Mouse (Mus musculus) gastrocnemius, postnatal 14 days (tissue): ENCODE measurements around the gene Ncoa3. TPM values are rescaled to one million over a fixed set of nuclear protein-coding genes. Genes with fewer than 3 reads are reported as not detected.

Experiments
- DNase-seq: peaks from one replicate; pipeline ENCODE4 v3.0.0; 2021; ENCODE audit warnings: mixed read lengths
- intact Hi-C: fragments of 180-260 bp; cut with DNase I; formaldehyde crosslinking; loops from one replicate; pipeline ENCODE4 v1.15.1; 2025; ENCODE audit warnings: low total_unique reads
- total RNA-seq, 2 experiments: library from RNA; stranded (reverse); gene quantifications; 2 replicates each; pipeline ENCODE4 v1.2.3; 2021

Gene Ncoa3
- total RNA-seq, 2 experiments from 2014 or later: 11.1 to 13.9 TPM

DNA sequence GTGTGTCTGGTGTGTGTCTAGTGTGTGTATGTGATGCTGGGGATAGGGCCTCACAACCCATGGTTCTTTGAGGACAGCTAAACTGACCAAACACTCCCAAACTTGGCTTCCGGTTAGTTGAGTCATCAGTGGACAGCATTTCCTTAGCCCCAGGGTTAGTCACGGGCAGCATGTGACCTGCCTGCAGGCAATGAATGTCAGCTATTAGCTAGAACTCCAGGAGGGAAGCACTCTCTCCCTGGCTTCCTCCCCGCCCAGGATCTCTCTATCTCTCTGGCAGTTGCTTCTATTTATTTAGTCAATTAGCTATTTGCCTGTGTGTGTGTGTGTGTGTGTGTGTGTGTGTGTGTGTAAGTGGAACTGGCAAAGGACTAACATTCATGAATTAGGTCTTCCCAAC lies 23.6 kb upstream of the Ncoa3 start:
- DNase-seq: peak; percentile 28
- intact Hi-C loops: no loop called here

DNA sequence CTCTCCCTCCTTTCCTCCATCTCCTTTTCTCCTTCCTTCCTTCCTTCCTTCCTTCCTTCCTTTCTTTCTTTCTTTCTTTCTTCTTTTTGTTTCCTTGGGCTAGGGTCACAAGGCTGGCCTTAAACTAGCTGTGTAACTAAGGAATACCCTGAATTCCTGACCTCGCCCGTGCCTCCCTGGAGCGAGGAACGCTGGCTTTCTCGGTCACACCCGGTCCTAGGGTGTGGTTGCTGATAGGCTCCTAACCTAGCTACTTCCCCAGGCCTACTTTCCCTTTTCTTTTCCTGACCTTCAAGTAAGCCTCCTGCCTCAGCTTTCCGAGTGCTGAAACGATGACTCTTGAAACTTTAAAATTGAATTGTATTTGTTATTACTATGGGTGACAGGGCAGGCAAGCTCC lies 23.0 kb upstream of the Ncoa3 start:
- intact Hi-C loops: no loop called here

DNA sequence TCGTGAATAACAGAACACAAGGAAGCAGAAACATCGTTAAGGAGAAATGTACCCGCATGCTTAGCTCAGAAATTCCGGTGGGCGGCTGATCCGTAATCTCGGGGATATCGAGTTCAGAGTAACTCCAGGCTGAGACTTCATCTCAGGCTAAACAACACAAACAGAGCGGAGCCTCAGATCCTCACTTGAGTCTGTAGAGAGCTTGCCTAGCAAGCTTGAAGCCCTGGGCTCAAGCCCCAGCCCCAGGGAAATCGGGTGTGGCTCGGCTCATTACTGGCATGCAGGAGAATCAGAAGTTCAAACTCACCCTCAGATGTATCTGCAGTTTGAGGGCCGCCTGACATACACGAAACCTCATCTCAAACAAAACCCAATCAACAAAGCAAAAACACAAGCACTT lies 22.5 kb upstream of the Ncoa3 start:
- no peak for DNase-seq

More for the DNA sequence above, 23.0 kb upstream of the Ncoa3 start:
- no peak for DNase-seq

DNA sequence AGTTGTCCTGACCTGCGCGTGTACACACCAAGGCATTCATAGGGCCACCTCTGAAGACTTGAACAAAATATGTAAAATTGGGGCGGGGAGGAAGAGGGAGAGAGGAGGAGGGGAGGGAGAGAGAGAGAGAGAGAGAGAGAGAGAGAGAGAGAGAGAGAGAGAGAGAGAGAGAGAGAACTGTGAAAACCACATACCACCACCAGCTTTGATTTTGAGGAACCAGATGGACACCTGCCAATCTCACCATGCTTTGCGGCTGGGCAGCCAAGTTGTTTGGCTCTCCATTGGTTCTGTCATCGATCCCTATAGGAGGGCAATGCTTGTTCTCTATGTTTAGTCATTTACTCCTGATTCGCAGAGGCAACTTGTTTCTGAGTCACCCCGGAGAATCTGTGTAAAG lies 21.7 kb upstream of the Ncoa3 start:
- intact Hi-C loops: no loop called here
- no peak for DNase-seq

More for the DNA sequence above, 22.5 kb upstream of the Ncoa3 start:
- intact Hi-C loops: no loop called here

DNA sequence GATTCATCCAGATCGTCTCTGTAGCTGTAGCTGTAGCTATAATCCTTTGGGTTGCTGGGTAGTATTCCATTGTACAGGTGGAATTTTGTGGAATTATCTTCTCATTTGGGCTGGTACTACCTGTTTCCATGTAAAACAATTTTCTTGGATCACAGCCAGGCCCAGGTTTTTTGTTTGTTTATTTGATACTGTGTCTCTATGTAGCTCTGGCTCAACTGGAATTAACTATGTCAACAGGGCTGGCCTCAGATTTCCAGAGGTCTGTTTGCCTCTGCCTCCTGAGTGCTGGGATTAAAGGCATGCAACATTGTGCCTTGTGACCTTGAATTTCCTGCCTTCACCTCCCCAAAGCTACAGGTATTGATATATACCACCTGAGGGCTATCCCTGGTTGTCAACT lies 18.1 kb upstream of the Ncoa3 start:
- intact Hi-C loops: no loop called here
- no peak for DNase-seq

DNA sequence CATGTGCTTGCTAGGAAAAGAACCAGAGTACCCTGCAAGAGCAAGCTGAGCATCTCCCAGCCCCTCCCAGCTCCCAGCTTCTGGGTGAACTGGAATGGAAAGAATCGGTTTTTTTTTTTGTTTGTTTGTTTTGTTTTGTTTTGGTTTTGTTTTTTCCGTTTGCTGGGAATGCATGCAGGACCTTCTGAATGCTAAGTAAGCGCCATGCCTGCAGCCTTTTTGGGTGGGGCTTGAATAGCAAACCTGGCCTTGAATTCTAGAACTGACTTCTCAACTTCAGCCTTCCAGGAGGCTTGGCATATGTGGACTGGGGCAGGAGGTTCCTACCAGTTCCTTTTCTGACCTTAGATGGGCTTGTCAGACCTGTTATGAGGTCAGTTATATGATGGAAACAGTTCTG lies 16.2 kb upstream of the Ncoa3 start:
- no peak for DNase-seq
- intact Hi-C loops: no loop called here

DNA sequence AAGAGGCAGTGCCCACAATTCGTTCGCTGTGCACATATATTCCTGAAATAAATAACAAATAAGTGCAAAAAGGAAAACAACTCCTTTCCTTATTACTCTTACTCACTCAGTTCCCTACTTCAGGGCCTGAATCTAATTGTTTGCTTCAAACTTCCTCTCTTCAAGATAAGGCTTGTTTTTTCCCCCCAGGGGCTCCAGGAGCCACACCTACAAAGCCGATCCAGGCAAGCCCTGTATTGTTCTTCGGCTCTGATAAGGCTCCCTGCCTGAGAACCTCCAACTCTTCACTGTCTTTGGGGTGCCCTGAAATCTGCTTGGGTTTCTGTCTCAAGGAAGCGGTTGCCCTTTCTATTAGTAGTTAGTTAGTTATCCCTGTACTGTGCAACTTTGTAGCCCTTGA lies 15.6 kb upstream of the Ncoa3 start:
- DNase-seq: no peak
- intact Hi-C loops: no loop called here

DNA sequence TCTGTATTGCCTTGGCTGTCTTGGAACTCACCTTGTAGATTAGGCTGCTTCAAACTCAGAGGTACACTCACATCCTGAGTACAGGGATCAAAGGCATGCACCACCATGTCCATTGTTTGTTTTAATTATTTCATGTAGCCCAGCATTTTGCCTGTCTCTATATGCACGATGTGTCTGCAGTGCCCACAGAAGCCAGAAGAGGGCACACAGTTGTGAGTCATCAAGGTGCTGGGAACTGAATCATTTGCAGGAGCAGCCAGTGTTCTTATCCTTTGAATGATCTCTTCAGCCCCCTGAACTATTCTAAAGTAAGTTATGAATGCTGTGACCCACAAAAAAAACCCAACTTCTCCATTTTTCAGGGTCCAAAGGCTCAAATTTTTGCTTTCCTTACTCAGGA lies 14.3 kb upstream of the Ncoa3 start:
- intact Hi-C loops: no loop called here
- DNase-seq: no peak

DNA sequence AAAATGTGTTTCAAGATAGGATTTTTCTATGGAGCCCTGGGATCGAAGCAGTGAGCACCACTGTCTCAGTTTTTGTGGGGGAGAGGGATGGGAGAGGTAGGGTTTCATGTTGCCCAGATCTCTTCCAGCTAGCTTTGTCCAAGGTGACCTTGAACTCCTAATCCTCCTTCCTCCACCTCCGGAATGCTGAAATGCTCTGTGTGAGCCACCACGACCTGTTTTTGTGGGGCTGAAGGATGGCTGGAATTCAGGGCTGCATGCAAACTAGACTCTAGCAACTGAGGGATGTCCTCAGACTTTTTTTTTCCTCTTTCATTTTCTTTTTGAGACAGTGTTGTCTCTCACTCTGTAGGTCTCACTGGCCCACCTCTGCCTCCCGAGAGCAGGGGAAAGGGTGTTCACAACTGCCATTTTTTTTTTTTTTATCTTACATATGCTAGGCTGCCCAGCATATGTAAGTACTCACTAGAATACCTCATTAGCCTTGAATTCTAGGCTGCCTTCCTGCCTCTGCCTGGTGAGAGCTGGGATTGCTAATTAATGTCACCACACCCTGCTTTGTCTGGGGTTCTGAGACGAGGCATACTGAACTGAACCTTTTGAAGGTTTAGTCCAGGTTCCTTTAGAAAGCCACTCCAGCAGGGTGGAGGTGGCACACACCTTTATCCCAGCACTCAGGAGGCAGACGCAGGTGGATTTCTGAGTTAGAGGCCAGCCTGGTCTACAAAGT lies 11.0 kb upstream of the Ncoa3 start:
- intact Hi-C loops: no loop called here
- no peak for DNase-seq

DNA sequence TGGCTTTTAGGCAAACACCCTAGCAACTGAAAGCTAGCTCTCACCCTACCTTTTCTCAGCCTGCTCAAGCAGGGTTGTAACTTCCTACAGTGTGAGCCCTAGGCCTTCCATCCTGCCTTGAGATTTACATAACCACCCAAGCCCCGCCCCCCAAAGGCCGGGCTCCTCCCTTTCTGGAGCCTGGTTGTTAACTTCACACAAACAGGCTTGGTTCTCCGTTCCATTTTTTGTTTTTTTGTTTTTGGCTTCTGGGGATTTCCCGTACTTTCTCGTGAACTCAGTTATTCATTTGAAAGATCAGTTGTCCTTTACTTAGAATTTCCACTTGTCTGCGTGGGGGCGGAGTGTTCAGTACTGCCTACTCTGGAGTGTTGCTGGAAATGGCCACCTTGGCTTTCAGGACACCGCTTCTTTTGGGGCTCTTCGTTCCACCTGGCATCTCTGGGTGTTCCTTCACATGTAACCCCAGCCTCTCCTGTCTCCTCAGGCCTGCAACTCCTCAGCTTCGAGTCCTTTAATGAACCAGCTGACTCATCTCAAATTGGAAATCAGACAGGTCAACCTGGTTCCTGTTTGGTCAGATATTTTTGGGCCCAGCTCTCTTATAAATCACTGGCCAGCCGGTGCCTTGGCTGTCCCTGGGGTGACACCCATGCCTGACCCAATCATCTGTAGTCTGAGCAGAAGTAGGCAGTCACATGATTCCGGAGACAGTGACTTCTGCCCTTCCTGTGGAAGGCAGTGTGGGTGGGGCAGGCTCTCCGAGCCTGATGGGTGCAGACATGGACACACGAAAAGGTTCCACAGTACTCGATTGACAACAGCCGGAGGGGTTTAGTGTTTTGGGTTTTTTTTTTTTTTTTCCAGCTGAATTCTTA lies 9.7 kb upstream of the Ncoa3 start:
- intact Hi-C loops: no loop called here

DNA sequence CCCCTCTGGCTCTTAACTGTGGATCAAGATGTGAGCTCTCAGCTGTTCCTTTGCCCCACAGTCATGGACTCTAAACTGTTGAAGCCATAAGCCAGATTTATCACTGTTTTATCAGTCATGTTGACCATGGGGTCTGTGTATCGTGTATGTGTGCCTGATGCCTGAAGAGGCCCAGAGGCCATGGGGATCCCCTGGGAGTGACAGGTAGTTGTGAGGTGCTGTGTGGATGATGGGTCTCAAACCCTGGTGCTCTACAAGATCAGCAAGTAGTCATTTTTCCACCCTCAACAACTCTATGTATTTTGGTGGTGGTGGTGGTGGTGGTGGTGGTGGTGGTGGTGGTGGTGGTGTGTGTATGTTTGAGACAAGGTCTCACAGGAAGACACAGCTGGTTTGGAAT lies 8.1 kb upstream of the Ncoa3 start:
- intact Hi-C loops: no loop called here
- DNase-seq: no peak

More for the DNA sequence above, 9.7 kb upstream of the Ncoa3 start:
- DNase-seq: peak; percentile 62

DNA sequence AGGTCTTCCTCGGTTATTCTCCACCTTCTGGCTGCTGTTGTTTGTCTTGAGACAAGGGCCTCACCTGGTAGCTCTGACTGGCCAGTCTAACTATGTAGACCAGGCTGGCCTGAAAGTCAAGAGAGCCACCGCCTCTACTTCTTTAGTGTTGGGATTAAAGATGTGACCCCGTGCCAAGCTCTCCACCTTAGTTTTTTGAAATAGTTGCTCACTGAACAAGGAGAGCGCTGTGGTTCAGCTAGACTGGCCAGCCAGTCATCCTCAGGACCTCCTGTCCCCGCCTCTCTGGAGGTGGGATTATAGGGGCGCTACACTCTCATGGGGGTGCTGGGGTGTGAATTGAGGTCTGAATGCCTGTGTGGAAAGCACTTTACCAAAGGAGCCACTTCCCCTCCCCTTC lies 7.5 kb upstream of the Ncoa3 start:
- no peak for DNase-seq
- intact Hi-C loops: no loop called here

DNA sequence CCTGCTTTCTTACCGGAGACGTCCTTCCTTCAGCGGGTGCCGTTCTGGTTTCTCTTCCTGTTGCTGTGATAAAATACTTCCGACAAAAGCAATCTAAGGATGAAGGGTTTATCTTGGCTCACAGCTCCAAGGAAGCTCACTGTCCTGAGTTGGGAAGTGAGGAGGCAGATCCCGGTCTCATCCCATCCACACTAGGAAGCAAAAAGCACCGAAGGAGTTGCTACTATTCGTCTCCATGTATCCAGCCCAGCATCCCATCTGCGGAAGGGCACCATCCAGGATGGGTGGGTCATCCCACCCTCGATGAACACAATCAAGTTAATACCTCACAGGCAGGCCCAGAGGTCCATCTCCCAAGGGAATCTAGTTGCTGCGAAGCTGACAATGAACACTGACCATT lies 6.9 kb upstream of the Ncoa3 start:
- intact Hi-C loops: no loop called here
- no peak for DNase-seq

DNA sequence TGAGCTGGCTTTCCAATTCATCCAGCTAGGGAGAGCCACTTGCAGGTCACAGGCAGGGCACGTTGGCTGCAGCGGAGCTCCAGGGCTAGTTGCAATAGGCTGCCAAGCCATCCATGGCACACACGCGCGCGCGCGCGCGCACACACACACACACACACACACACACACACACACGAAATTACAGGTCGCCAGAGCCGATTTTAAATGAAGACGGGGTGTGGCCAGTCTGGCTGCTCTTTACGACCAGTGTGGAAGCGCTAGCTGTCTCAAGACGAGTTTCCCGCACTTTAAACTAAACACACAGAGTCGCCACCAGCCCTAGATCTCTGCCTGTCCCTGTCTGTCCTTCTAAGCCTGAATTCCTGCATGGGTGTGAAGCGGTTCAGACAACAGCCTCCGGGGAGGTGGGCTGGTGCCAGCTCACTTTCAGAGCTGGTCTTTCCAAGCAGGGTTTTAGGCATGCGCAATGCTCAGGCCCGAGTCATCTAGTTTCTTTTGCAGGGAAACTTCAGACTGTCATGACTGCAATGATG lies 5.4 kb upstream of the Ncoa3 start:
- intact Hi-C loops: no loop called here

DNA sequence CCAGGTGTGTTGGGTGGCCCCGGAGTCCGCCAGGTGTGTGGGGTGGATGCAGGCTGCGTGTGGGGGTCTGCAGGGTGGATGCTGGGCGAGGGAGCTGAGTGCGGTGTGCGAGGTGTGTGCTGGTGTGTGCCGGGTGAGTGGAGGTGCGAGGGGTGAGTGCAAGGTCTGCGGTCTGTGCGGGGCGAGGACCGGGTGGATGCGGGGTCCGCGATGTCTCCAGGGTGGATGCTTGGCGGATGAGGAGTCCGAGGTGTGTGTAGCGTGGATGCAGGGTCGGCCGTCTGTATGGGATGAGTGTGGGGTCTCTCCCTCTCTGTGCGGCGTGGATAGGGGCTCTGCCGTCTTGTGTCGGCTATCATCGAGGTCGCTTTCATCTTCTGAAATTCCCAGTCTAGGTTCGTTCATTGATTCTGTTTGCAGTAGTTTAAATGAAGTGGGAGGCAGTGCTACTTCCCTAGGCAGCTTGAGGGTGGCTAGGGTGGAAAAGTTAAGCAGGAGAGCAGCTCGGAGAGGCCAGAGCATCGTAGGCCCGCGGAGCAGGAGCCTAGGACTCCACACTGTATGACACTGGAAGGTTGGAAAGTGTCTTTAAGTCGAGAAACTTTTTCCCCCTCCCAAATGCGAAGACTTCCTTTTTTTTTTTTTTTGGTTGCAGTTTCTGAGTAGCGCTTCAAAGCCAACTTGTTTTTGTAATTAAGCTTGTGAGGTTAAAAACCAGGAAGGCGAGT lies 901 bp downstream of the Ncoa3 start:
- intact Hi-C loops: no loop called here
- no peak for DNase-seq

More for the DNA sequence above, 5.4 kb upstream of the Ncoa3 start:
- peak; percentile 85 for DNase-seq

DNA sequence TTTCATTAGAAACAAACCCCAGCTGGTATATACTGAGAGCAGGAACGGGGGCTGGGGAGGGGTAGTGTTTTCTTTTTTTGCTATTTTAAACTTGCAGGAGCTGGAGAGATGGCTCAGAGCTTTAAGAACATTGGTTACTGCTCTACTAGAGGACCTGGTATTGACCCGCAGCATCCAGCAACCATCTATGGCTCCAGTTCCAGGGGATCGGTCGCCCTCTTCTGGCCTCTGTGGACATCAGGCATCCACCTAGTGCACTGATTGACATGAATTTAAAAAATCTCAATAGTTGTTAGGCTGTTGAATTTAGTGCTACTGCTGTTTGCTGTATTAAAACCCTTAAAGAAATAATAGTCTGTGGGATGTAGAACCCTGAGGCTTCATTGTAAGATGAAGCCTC lies 1.9 kb downstream of the Ncoa3 start:
- no peak for DNase-seq
- intact Hi-C loops: no loop called here

DNA sequence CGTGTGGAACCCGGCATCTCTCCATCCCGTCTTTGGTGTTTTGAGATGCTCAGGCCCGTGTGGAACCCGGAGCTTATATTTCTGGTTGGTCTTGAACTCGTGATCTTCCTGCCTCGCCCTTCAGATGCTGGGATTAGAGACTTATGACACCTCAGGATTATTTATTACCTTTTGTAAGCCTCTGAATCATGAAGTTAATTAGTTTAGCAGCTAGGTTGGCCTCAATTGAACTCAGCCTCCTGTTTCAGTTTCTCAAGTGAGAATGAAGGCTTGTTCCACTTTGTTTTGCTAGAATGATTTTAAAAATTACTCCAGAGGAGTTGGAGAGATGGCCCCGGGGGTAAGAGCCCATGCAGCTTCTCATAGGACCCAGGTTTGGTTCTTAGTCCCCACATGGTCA lies 3.3 kb downstream of the Ncoa3 start:
- no peak for DNase-seq
- intact Hi-C loops: loop anchor here (5.0 kb wide), 1 partner anchor 42 kb away; no protein-coding TSS in a partner anchor

DNA sequence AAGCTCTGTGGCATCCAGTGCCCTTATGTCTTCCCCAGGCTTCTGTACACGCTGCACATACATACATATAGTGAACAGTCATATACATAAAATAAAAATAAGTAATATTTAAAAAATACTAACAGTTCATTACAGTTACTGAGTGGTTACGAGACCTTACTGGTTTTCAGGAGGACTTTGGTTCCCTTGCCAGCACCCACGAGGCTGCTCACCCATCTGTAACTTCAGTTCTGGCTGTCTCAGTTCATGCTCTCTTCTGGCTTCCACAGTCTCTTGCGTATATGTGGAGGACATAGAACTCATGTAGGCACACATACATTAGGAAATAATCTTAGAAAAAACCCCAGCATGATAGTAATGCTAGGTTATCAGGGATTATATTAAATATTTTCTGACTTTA lies 3.7 kb downstream of the Ncoa3 start:
- no peak for DNase-seq
- intact Hi-C loops: loop anchor here (5.0 kb wide), 1 partner anchor 41 kb away; no protein-coding TSS in a partner anchor

DNA sequence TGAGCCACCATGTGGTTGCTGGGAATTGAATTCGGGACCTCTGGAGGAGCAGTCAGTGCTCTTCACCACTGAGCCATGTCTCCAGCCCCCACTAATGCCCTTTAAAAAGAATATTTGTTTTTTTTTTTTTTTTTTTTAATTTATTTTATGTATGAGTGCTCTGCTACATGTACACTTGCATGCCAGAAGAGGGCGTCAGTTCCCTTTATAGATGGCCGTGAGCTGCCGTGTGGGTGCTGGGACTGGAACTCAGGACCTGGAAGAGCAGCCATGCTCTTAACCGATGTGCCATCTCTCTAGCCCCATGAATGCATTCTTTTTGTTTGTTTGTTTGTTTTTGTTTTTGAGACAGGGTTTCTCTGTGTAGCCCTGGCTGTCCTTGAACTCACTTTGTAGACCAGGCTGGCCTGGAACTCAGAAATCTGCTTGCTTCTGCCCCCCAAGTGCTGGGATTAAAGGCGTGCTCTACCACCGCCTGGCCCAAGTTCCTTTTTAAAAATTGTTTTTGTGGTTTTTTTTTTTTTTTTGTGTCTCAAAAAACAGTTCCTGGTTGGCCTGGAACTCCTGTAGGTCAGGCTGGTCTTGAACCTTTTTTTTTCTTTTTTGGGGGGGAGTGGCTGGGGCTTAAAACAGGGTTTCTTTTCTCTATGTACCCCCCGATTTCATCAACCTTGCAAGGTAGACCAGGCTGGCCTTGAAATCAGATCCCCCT lies 5.0 kb downstream of the Ncoa3 start:
- no peak for DNase-seq
- intact Hi-C loops: loop anchor here (5.0 kb wide), 1 partner anchor 40 kb away; no protein-coding TSS in a partner anchor
